Mouse (Mus musculus) heart, postnatal 10 days (tissue): Measurements from ENCODE around the gene Pom121l2. TPM values are rescaled to one million over a fixed set of nuclear protein-coding genes. Genes with fewer than 3 reads are reported as not detected.

Source experiments
- DNase-seq, 2 experiments: peaks; one replicate each; pipeline ENCODE4 v3.0.0; 2021
- intact Hi-C: fragments of 180-260 bp; cut with DNase I; formaldehyde crosslinking; loops from one replicate; pipeline ENCODE4 v1.15.1; 2025
- total RNA-seq, 2 experiments: library from RNA; stranded (reverse); gene quantifications; 2 replicates each; pipeline ENCODE4 v1.2.3; 2021

Gene Pom121l2
- total RNA-seq, 2 experiments from 2014 or later, result not detected

GRCm38 (mm10) chr13:21992550-21992949 lies 11.6 kb downstream of the Pom121l2 start:
- no peak for DNase-seq
- intact Hi-C loops, result no loop called here

GRCm38 (mm10) chr13:21993957-21994738 lies 13.2 kb downstream of the Pom121l2 start:
- peak in 1 of 2 experiments; percentile 21 for DNase-seq
- intact Hi-C loops, result no loop called here

- DNase-seq, result no peak
- intact Hi-C loops, result no loop called here
These were observed 13.9 kb downstream of the Pom121l2 start for GRCm38 (mm10) chr13:21994896-21995295.

GRCm38 (mm10) chr13:21995331-21995914 lies 14.4 kb downstream of the Pom121l2 start:
- intact Hi-C loops, result no loop called here
- DNase-seq, result peak in 1 of 2 experiments; percentile 53

GRCm38 (mm10) chr13:21996101-21996839 lies 15.3 kb downstream of the Pom121l2 start:
- DNase-seq, result no peak
- intact Hi-C loops, result loop anchor here (2.0 kb wide), 1 partner anchor 19 kb away; no protein-coding TSS in a partner anchor

GRCm38 (mm10) chr13:21996840-21997185 lies 15.8 kb downstream of the Pom121l2 start:
- intact Hi-C loops, result loop anchor here (2.0 kb wide), 1 partner anchor 18 kb away; no protein-coding TSS in a partner anchor
- DNase-seq, result no peak

GRCm38 (mm10) chr13:21997201-21997820 lies 16.3 kb downstream of the Pom121l2 start:
- no peak for DNase-seq
- intact Hi-C loops, result loop anchor here (2.0 kb wide), 1 partner anchor 17 kb away; no protein-coding TSS in a partner anchor

- intact Hi-C loops, result loop anchor here (2.0 kb wide), 1 partner anchor 17 kb away; no protein-coding TSS in a partner anchor
- no peak for DNase-seq
These were observed 16.8 kb downstream of the Pom121l2 start for GRCm38 (mm10) chr13:21997821-21998220.

GRCm38 (mm10) chr13:21998412-21998811 lies 17.4 kb downstream of the Pom121l2 start:
- no peak for DNase-seq
- intact Hi-C loops, result no loop called here

- intact Hi-C loops, result no loop called here
- DNase-seq, result no peak
These were observed 18.2 kb downstream of the Pom121l2 start for GRCm38 (mm10) chr13:21999147-21999546.

- intact Hi-C loops, result no loop called here
These were observed 20.4 kb downstream of the Pom121l2 start for GRCm38 (mm10) chr13:22001346-22001745.

GRCm38 (mm10) chr13:22001823-22002222 lies 20.8 kb downstream of the Pom121l2 start:
- no peak for DNase-seq
- intact Hi-C loops, result no loop called here

More at GRCm38 (mm10) chr13:22001346-22001745, 20.4 kb downstream of the Pom121l2 start:
- DNase-seq, result no peak

- intact Hi-C loops, result no loop called here
These were observed 24.8 kb downstream of the Pom121l2 start for GRCm38 (mm10) chr13:22005605-22006333.

GRCm38 (mm10) chr13:22006334-22007120 lies 25.5 kb downstream of the Pom121l2 start:
- intact Hi-C loops, result no loop called here
- DNase-seq, result peak in 1 of 2 experiments; percentile 39

More at GRCm38 (mm10) chr13:22005605-22006333, 24.8 kb downstream of the Pom121l2 start:
- DNase-seq, result peak in 1 of 2 experiments; percentile 31

GRCm38 (mm10) chr13:22007121-22007510 lies 26.1 kb downstream of the Pom121l2 start:
- intact Hi-C loops, result no loop called here
- DNase-seq, result no peak

GRCm38 (mm10) chr13:22007872-22008271 lies 26.9 kb downstream of the Pom121l2 start:
- DNase-seq, result no peak
- intact Hi-C loops, result no loop called here

GRCm38 (mm10) chr13:22008707-22009106 lies 27.7 kb downstream of the Pom121l2 start:
- DNase-seq, result no peak
- intact Hi-C loops, result no loop called here

GRCm38 (mm10) chr13:22009642-22010041 lies 28.6 kb downstream of the Pom121l2 start, which contains the start of gene Prss16:
Prss16 (minus strand) TSS chr13:22009742.
- intact Hi-C loops, result no loop called here
- DNase-seq, result no peak

GRCm38 (mm10) chr13:22013716-22014115 lies 32.7 kb downstream of the Pom121l2 start:
- intact Hi-C loops, result loop anchor here (2.0 kb wide), 1 partner anchor 17 kb away; no protein-coding TSS in a partner anchor
- peak in 1 of 2 experiments; percentile 28 for DNase-seq
